Mouse (Mus musculus) olfactory bulb, adult 2 months (tissue): ENCODE results near the gene Tmem212. TPM values are rescaled to one million over a fixed set of nuclear protein-coding genes. Genes with fewer than 3 reads are reported as not detected.

Experiments
- H3K27ac ChIP-seq: fragments of 200-500 bp; 2 replicates; pipeline ENCODE4 v1.5.1; 2012; ENCODE audit warnings: low read depth, low read length; ENCODE audit not compliant: insufficient read depth
- H3K4me1 ChIP-seq: fragments of 200-500 bp; 2 replicates; pipeline ENCODE4 v1.6.1; 2012; ENCODE audit warnings: low read length; ENCODE audit not compliant: control insufficient read depth, insufficient read depth
- H3K4me3 ChIP-seq: fragments of 200-500 bp; 2 replicates; pipeline ENCODE4 v1.5.1; 2012; ENCODE audit warnings: mild to moderate bottlenecking, low read depth, low read length, moderate library complexity; ENCODE audit not compliant: insufficient read depth
- CTCF ChIP-seq: fragments of 200-500 bp; IDR thresholded peaks from 2 replicates; pipeline ENCODE4 v1.5.1; 2012; ENCODE audit warnings: low read depth, mild to moderate bottlenecking, low read length, moderate library complexity; ENCODE audit not compliant: insufficient read depth
- POLR2A ChIP-seq: fragments of 200-500 bp; IDR thresholded peaks from 2 replicates; pipeline ENCODE4 v1.6.1; 2012; ENCODE audit warnings: mild to moderate bottlenecking, low read depth, low read length, moderate library complexity; ENCODE audit not compliant: insufficient read depth
- WGBS: fragments of 180-500 bp; shearing (Covaris S2); methylation state at CpG from one replicate; pipeline ENCODE4 v1.1.7; 2018; 5-methylcytosine and 5-hydroxymethylcytosine counted together
- polyA plus RNA-seq: library from polyadenylated mRNA; stranded (reverse); fragments of >200 nt; gene quantifications from 2 replicates; pipeline ENCODE4 v1.2.4, GENCODE M21; 2012; ENCODE audit warnings: low replicate concordance; ENCODE audit not compliant: missing spikeins, insufficient read depth, insufficient read length

Gene Tmem212
- polyA plus RNA-seq, 1 experiment: not detected

DNA sequence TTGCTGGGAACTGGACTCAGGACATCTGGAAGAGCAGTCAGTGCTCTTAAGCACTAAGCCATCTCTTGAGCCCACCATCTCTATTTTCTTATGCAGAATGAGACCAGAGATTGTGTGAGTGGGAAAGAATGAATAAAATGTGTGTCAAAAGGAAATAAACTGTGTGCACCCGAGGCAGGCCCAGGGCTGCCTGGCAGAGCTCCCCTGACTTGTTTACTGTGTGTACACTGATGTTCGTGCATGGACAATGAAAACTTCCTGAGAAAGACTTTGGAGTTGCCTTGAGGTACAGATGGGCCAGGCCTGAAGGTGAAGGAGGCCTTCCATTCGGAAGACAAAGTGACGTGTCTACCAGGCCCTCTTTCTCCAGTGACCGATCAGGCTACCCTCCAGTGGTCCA is 36.2 kb upstream of the Tmem212 start:
- 83% methylated on average over 5 of the region's 5 CpGs for WGBS
- H3K27ac ChIP-seq: no peak overlapping the region

DNA sequence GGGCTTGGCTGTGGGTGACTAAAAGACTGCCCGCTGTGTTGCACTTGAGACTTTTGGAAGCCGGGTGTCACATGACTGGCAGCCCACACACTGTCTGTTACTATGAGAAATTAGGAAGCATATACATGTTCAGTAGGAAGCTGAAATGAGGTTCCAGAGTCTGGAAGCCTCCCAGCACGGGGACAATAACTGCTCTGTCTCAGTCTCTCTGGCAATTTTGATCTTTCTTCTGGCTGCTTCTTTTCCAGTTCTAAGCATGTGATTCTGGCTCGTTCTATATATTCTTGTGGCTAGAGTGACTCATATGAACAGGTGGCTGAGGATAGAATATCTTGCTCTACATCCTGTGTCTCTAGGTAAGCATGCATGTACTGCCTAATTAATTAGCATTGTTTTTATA is 33.1 kb upstream of the Tmem212 start:
- Histone ChIP-seq H3K4me1 (no peaks in the 10 kb centered on the region), H3K27ac (no peak overlapping the region), H3K4me3 (no peak overlapping the region)
- TF ChIP-seq POLR2A (no peak), CTCF (no peak)
- 70% methylated on average over 4 of the region's 4 CpGs for WGBS

More for the DNA sequence above, 36.2 kb upstream of the Tmem212 start:
- TF ChIP-seq POLR2A (no peak), CTCF (no peak)
- Histone ChIP-seq H3K4me3 (no peak overlapping the region), H3K4me1 (no peaks in the 10 kb centered on the region)

DNA sequence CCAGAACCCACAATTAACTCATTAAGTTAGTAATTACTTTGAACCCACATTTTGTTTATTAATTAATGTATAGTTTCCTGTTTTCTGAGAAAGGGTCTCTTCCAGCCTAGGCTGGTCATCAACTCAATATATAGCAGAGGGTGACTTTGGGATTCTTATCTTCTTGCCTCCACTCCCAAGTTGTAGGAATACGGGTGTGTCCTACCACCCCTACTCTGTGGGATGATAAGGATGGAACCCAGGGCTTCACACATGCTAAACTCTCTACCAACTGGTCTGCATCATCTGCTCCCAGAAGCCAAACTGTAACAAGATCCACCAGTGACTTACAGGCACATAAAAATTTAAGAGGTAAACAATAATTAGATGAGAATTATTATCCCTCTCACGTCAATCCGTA is 27.9 kb upstream of the Tmem212 start:
- no peaks in the 10 kb centered on the region for H3K4me1 ChIP-seq
- TF ChIP-seq CTCF (no peak), POLR2A (no peak)
- 66% methylated on average over 3 of the region's 3 CpGs for WGBS

DNA sequence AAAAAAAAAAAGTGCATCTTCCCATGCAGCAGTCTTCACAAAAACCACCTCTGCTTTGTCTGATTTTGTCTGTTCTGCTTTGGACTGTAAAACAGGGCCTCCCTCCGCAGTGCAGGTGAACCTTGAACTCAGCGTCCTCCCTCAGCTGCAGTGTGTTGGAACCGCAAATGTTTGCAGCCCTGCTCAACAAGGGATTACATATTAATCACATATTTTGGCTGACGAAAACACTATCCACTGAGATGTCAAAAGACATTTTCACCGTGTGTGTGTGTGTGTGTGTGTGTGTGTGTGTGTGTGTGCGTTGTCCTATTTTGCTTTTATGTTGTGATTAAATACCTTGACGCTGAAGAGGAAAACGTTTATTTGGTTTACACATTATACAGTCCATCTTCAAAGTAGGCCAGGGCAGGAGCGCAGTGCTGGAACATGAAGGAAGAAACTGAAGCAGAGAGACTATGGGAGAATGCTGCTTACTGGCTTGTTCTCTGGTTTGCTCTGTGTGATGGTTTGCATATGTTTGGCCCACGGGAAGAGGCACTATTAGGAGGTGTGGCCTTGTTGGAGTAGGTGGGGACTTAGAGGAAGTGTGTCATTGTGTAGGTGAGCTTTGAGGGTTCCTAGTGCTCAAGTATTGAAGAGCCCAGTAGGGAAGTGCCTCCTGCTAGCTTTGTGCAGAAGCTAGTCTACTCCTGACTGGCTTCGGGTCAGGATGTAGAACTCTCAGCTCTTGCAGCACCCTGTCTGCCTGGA is 25.3 kb upstream of the Tmem212 start:
- H3K27ac ChIP-seq: no peak overlapping the region
- WGBS: 91% methylated on average over 11 of the region's 11 CpGs
- TF ChIP-seq POLR2A: no peak
- TF ChIP-seq CTCF: no peak
- no peak overlapping the region for H3K4me3 ChIP-seq
- H3K4me1 ChIP-seq: no peaks in the 10 kb centered on the region

More for the DNA sequence above, 27.9 kb upstream of the Tmem212 start:
- Histone ChIP-seq H3K27ac (no peak overlapping the region), H3K4me3 (no peak overlapping the region)

DNA sequence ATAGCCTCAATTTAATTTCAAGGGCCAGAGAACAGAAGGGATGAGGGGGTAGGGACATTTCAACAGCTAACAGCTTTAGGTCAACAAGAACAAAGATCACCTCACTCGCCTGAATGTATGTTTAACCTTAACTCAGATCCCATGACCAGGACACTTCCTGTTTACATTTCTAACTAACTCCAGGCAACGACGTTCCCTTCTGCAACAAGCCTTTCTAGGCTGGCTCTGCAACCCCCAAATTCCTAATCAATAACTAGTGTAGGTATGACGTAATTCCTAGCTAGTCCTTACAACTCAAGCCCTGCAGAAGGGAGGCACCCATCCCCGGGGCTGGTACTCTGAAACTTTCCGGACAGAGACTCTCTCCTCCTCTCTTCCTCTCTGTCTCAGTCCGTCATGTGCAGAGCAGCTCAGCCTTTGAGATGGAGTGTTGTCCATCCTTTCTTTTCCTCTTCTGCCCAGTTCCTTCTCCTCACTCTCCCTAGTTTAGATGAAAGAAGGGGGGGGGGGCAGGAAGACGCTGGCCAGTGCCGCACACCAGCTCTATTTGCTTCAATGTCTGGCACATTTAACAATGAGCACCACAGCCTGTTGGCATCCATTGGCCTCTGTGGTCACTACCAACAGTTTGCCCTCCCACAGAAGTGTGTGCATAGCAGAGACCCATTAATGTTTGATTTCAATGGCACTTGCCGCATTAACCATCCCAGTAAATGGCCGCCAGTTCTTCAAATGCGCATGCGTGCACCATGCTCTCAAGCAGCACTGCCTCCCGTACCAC is 22.7 kb upstream of the Tmem212 start:
- Histone ChIP-seq H3K27ac (no peak overlapping the region), H3K4me1 (no peaks in the 10 kb centered on the region), H3K4me3 (no peak overlapping the region)
- TF ChIP-seq CTCF: no peak
- no peak for TF ChIP-seq POLR2A
- WGBS: 91% methylated on average over 14 of the region's 14 CpGs

DNA sequence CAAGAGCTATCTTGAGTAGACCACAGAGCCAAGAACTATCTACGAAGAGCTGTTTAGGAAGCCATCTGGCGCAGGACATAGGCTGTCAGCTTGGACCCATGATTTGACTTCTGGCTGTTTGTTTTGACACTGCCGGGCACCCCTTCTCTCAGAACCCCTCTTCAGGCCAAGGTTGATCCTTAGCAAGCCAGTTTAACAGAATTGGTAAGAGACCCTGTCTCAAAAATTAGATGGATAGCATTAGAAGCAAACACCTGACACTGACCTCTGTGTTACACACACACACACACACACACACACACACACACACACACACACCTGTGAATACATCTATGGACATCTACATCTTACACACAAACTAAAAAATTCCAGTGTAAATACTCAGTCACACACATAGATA is 12.8 kb upstream of the Tmem212 start:
- Histone ChIP-seq H3K4me1 (no peaks in the 10 kb centered on the region), H3K27ac (no peak overlapping the region), H3K4me3 (no peak overlapping the region)
- TF ChIP-seq POLR2A (no peak), CTCF (no peak)
- WGBS: 99% methylated on average over 3 of the region's 3 CpGs

DNA sequence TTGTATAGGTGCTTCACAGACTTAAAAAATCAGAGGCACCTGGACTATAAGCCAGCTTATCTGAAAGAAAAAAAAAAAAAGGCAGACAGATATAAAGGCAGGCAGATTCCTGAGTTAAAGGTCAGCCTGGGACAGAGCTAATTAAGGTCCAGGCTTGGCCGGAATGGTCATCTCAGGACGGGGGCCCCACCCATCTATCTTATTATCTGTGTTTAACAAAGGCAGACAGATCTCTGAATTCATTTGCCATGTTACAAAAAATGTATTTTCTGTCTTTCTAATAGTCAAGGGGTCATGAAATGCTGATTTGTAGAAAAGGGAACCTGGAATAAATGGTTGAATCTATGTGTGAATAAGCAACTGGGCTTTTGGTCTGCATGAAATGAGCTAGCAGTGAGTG is 12.1 kb upstream of the Tmem212 start:
- TF ChIP-seq POLR2A (no peak), CTCF (no peak)
- WGBS: 94% methylated on average over 2 of the region's 2 CpGs
- Histone ChIP-seq H3K4me1 (no peaks in the 10 kb centered on the region), H3K4me3 (no peak overlapping the region), H3K27ac (no peak overlapping the region)

DNA sequence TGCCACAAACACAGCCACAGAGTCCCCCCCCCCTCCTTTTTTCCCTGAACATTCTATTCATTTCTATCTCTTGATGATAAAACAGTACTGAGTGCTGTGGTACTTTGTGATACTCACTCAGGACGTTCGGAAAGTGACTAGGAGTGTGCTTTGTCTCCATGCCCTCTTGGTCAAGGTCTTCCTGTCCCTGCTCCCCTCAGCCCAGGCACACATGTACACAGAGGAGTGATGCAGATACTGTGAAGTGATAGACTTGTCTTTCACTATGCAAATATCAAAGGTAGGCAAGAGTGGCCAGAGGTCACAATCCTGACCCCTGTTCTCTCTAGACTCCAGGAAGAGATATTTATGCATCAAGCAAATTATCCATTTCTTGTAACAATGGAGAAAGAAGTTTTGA is 11.1 kb upstream of the Tmem212 start:
- Histone ChIP-seq H3K4me3 (no peak overlapping the region), H3K4me1 (no peaks in the 10 kb centered on the region), H3K27ac (no peak overlapping the region)
- no peak for TF ChIP-seq CTCF
- no peak for TF ChIP-seq POLR2A
- 92% methylated on average over 2 of the region's 2 CpGs for WGBS

DNA sequence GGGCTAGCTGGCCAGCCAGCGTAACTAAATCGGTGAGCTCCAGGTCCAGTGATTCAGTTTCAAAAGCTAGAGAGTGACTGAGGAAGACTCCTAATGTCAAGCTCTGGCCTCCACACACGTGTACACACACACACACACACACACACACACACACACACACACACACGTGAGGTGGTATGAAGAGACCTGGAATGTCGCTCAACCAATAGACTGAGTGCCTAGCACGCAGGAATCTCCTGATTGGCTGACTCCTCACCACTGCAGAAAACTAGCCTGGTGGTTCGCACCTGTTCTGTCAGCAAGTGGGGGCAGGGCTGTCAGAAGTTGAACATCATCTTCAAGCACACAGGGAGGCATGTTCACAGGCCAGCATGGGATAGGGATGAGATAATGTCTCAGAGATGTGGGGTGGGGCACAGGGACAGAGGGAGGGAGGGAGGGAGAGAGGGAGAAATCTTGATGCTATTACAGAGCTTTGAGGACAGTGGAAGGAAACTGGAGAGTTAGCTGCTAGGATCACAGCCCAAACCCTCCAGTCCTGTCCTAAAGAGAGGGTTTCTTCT is 10.6 kb upstream of the Tmem212 start:
- H3K27ac ChIP-seq: no peak overlapping the region
- 89% methylated on average over 7 of the region's 7 CpGs for WGBS
- TF ChIP-seq CTCF: no peak
- TF ChIP-seq POLR2A: no peak

More for the DNA sequence above, 10.6 kb upstream of the Tmem212 start:
- H3K4me3 ChIP-seq: no peak overlapping the region
- no peaks in the 10 kb centered on the region for H3K4me1 ChIP-seq
